Mouse (Mus musculus): Measurements from ENCODE around the gene Tmprss3.

Tmprss3 gene

DNA sequence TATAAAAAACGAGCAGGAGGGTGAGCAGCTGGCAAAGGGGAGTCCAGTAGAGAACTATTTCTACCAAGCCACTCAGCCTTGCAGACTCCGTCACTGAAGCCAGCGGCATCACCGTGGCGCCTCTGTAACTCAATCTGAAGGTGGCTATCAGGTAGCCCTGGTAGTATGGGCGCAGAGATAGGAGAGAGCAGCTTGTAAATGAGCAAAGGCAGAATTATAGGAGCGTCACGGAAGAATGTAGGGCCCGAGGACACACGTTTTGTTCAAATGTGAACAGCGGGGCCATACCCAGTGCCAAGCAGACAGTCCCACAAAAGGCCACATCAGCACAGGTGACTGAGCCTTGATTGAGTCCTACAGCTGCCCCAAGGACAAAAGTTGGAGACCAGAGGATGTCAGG, at the start of gene Tmprss3:
Gene Tmprss3 (minus strand): TSS at position 101 of the 400 bp plus-strand sequence.
- no peak for DNase-seq

- no peak for DNase-seq
Measured at GRCm38 (mm10) chr17:31247144-31247543, 48.4 kb upstream of the Tmprss3 start.

DNA sequence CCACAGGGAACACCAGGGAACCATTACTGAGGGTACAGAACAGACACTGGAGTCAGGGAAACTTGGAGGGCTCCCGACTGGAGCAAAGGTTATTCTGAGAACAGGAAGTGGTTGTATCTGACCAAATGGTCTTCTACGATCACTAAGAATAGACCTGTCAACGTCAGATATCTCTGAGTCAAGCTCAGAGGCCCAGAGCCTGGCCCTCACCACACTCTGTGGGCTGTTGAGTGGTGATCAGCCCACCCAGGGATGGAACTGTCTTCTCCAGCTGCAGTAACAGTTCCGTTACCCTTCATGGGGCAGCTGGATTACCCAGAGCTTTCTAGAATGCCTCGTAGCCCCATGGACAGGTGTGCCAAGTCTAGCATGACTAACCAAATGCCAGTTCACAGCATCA, 46.5 kb upstream of the Tmprss3 start:
- DNase-seq: peak in 1 of 2 experiments; percentile 0

- DNase-seq: peak; percentile 58 to 68
Measured at GRCm38 (mm10) chr17:31242764-31243163, 44.0 kb upstream of the Tmprss3 start.

DNA sequence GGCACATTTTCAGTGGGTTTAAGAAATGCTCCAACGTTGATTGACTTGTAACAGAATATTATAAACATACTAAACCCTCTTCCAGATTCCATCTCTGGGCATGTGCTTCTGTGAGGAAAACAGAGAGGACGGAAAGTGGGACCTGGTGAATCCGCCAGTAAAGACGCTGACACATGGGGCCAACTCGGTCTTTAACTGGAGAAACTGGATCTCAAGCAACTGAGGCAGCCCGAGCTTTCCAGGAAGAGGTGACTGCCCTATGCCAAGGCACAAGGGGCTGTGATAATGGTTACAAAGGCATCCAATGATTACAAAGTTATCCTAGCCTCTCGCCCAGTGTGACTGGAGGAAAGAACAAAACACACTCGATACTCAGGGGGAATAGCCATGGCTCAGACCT, 42.4 kb upstream of the Tmprss3 start:
- peak in 1 of 2 experiments; percentile 0 for DNase-seq

- peak in 1 of 2 experiments; percentile 3 for DNase-seq
Measured at GRCm38 (mm10) chr17:31238234-31239020, 39.6 kb upstream of the Tmprss3 start.

- DNase-seq: no peak
Measured at GRCm38 (mm10) chr17:31235915-31236314, 37.1 kb upstream of the Tmprss3 start.

- no peak for DNase-seq
Measured at GRCm38 (mm10) chr17:31232251-31233010, 33.7 kb upstream of the Tmprss3 start.

DNA sequence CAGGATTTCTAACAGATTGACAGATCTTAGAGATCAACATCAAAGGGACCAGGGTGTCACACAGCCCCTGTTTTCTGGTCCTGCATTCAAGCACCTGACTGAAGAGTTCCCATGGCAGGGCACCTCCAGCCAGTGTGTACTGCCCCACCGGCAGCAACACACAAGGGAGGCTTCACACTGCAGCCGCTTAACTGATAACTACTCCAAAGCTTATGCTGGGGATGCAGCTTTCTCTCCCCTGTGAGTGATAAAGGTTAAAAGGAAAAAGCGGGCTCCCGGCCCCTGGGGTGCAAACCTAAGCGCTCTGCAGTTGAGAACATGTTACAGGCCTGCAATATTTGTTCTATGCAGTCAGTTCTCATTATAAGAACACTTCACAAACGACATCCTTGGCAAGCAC, 33.0 kb upstream of the Tmprss3 start:
- no peak for DNase-seq

DNA sequence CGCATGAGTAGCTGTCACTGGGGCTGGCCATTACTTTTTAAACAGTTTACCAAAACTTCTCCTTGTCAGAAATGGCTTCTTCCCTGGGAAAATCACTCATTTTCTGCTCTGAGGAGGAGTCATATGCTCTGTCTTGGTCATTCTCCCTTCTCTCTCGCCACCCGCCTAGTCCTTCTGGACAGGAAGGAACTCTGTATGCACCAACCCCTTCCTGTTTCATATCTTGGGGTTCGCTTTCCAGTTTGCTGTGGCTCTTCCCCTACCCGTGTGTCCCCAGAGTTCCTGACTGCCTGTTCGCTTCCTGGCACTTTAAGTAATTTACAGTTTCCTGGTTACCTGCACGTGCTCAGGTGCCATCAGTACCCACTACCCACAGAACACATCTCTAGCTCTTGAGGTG, 28.2 kb upstream of the Tmprss3 start:
- no peak for DNase-seq

GRCm38 (mm10) chr17:31226368-31226767, 27.6 kb upstream of the Tmprss3 start:
- DNase-seq: no peak

DNA sequence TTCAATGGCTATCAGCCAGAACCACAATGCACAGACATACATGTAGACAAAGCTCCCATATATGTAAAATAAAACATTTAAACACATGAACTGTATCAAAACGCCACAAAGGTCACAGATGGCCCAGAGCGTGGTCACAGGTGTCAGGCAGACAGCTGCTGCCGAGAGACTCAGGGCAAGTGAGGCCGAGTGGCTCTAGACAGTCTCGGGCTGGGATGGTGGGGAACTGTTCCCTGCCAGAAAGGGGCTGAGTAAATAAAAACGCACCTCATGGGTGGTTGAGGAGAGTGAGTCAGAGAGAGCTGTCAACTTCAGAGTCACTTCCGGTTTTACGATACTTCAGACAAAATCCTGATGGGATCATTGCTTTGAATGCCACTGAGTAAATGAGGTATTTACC, 25.8 kb upstream of the Tmprss3 start:
- no peak for DNase-seq

- DNase-seq: no peak
Measured at GRCm38 (mm10) chr17:31223835-31224234, 25.1 kb upstream of the Tmprss3 start.

DNA sequence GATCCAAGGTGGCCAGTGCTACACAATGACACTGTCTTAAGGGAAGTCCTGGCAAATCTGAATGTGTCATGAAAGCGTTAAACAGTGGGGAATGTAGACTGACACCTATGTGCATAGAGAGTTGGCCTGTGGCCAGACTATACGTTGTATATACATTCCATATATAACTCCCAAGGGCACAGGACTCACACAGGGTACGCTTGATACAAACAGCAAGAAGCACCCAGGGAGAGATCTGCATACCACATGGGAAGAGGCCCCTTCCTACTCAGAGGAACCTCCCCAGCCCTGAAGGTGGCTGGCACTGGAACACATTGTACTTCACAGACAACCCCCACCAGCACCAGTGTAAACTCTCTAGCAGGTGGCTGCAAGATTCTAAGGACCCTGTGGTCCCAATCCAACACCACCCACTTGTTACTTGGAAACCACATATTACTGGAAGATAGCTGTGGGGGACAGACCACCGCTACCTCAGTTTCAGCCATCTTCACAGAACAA, 24.1 kb upstream of the Tmprss3 start:
- no peak for DNase-seq

DNA sequence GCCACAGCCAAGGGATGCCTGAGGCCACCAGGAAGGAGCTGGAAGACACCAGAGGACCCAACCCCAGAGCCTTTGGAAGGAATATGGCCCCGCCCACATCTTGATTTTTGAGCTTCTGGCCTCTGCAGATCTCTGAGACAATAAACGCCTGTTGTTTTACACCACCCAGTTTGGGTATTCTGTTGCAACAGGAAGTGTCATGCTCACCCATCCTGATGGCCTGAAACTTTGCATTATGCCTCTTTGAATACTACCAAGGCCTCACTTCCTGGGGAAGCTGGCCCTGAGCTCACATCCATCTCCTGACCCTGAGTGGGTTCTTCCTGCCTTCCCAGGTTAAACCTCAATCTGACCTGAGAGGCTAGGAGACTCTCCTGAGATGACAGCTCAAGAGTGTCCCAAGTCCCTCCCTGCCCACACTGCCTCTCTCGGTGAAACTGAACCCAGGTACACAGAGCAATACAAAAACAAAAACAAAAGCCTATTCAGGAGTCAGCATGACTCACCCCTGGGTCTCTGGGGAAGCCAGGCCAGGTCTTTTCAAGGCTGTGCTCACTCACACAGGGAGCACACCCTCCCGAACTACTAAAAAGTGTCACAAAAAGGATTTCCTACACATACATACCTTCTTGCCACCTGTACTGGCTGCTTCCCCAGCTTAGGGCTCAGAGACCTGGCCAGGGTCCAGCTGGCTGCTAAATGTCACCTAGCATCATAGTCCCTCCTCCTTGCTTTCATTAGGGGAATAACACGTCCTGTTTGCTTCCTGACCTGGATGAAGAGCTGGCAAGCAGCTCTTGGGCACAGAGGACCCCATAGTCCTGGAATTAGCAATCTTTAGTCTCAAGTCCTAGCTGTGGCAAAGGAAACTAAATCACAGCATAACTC, 17.5 kb upstream of the Tmprss3 start:
- peak; percentile 76 to 78 for DNase-seq

DNA sequence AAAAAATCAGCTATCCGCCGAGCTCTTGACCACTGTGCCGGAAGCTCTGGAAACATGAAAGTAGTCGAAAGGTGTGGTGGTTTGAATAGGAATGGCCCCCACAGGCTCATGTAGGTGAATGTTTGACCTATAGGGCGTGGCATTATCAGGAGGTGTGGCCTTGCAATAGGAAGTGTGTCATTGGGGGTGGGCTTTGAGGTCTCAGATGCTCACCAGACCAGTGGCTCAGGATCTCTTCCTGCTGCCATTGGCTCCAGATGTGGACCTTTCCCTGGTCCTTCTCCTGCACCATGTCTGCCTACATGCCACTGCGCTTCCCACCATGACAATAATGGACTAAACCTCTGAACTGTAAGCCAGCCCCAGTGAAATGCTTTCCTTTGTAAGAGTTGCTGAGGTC, 13.1 kb upstream of the Tmprss3 start:
- no peak for DNase-seq

- no peak for DNase-seq
Measured at GRCm38 (mm10) chr17:31210299-31210698, 11.5 kb upstream of the Tmprss3 start.

DNA sequence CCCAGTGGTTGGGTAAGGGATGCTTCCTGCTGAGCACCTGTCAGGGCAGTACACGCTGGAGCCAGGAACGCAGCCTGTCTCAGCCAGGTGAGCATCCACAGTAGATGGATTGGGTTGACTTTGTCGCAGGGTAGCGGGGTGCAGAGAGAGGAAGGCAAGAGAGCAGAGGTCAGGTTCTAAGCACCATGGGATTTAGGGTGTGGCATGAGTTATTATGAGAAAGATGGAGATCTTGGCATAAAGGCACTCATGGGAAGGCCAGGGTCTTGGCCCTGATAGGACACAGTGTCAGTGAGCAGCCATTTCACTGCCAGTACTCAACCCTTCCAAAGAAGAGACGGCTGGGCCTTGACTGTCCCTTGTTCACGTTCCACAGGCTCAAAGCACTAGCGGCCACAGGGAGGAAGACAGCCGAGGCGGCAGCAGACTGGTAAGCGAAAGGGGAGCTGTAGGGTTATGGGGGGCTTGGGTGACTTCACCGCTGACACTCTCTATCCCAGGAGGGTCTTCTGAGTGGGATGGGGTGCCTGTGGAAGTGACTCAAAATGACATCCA, 10.7 kb upstream of the Tmprss3 start:
- no peak for DNase-seq

GRCm38 (mm10) chr17:31208654-31209053, 9.9 kb upstream of the Tmprss3 start:
- DNase-seq: no peak

DNA sequence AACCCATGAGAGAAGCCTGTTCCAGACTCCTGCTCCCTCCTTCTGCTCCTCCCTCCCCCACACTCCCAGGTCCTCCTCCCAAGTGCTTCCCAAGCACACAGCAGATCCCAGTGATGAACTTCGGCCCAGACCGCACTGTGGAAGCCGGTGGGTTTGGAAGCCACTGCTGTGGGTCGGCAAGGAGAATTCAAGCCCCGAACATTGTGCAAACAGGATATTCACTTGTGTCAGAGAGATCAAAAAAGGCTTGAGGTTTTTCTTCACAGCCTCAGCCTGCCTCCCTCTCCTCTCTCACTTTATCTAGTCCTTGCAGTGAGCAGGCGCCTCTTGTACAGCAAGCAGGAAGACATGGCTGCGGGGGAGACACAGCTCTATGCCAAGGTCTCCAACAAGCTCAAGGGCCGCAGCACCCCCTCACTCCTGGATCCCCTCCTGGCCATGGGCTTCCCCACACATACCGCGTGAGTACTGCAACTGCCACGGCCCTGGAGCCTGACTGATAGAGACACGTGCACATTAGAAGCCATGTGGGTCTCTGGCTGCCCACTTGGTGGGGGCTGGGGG, 9.1 kb upstream of the Tmprss3 start, which contains the start of gene Ubash3a:
Gene Ubash3a (plus strand): TSS at position 103 of the 564 bp plus-strand sequence.
- no peak for DNase-seq

GRCm38 (mm10) chr17:31196283-31196682, 2.5 kb downstream of the Tmprss3 start:
- no peak for DNase-seq

DNA sequence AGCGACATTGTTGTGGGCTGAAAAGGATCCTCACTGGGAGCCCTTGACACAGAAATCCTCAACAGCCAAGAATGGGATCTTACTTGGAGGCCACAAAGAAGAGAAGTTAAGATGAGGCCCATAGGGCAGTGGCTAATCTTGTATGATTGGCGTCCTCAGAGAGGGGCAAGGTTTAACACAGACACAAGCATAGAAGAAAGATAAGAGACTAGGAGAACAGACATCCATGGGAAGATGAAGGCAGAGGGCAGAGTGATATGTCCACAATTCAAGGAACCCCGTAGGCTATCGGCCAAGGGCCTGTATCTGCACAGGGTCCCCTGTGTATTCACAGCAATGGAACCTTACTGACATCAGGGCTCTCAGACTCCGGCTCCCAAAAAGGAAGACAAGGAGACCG, 3.6 kb downstream of the Tmprss3 start:
- no peak for DNase-seq
